18 mouse cellular contexts compared by ENCODE assay signal in the genomic region with DNA sequence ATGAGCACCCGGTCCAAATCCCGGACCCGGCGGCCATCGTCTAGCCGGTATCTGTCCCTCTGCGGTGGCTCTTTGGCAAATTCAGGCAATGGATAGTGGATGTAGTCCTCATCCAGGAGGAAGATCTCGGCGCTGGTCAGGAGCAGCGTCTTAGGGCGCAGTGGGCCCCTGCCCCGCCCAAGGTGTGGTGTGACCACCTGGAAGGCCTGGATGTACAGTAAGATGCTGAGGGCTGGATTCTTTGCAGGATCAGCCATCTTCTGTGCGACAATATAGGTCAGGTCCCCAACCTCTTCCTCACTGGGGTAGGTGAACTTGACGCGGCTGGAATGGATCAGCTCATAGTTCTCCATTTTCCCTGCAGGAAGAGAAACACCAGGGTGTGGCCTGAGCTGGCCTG. TPM values are rescaled to one million over a fixed set of nuclear protein-coding genes. Genes with fewer than 3 reads are reported as not detected.
A peak's percentile ranks its signal among the peaks of the same experiment; 100 is the strongest.
DNase-seq lines count a peak whose midpoint lies in the region; ATAC-seq and TF ChIP-seq lines count a peak whose summit lies in the region.
"Had no signal": no experiment of that assay in that cellular context is flagged by ENCODE, and none has a peak within 500 bp of the region (broad histone marks: within the 10 kb centered on the region; RNA-seq: fewer than 3 reads in every experiment).

No protein-coding gene starts in this region.

- no peak for ATAC-seq in forebrain, embryonic 12.5 days (ENCODE audit: low FRiP score)
- no peak for ATAC-seq in forebrain, embryonic 15.5 days (replicated peaks)
- ATAC-seq in heart, embryonic 15.5 days (replicated peaks; ENCODE audit: insufficient number of reproducible peaks, insufficient read depth, low FRiP score, low read depth): no peak
- no peak for ATAC-seq in hindbrain, embryonic 16.5 days
- ATAC-seq in hindbrain, embryonic 12.5 days (ENCODE audit: low FRiP score): no peak
- ATAC-seq: activated CD4-positive, CD25-positive, alpha-beta regulatory T cell, adult 4 months; intestine, embryonic 15.5 days had no signal

- no peak overlapping the region for H3K9ac ChIP-seq in forebrain, embryonic 12.5 days
- no peak overlapping the region for H3K9ac ChIP-seq in forebrain, embryonic 15.5 days (replicated peaks)
- no peak overlapping the region for H3K9ac ChIP-seq in heart, embryonic 15.5 days
- no peak overlapping the region for H3K9ac ChIP-seq in hindbrain, embryonic 16.5 days (ENCODE audit: low read depth, low read length)
- no peak overlapping the region for H3K9ac ChIP-seq in hindbrain, embryonic 12.5 days
- H3K9ac ChIP-seq: heart, embryonic 12.5 days; hindbrain, embryonic 15.5 days; intestine, embryonic 15.5 days had no signal

- no peaks in the 10 kb centered on the region for H3K4me1 ChIP-seq in forebrain, embryonic 12.5 days
- peaks cover 4% of the 10 kb centered on the region; the same call in 1 of the 2 replicates for H3K4me1 ChIP-seq in forebrain, embryonic 15.5 days
- H3K4me1 ChIP-seq in heart, embryonic 15.5 days (replicated peaks): peaks cover 36% of the 10 kb centered on the region
- H3K4me1 ChIP-seq in hindbrain, embryonic 16.5 days (ENCODE audit: control insufficient read depth, insufficient read depth, low read depth, low read length): no peaks in the 10 kb centered on the region; the same call in 1 of the 2 replicates
- H3K4me1 ChIP-seq in hindbrain, embryonic 12.5 days: no peaks in the 10 kb centered on the region
- H3K4me1 ChIP-seq in bone marrow macrophage, adult 2 months (ENCODE audit: control insufficient read depth, insufficient read depth, low read length): peaks cover 73% of the 10 kb centered on the region
- H3K4me1 ChIP-seq: intestine, embryonic 15.5 days had no signal

- no peak overlapping the region for H3K4me3 ChIP-seq in forebrain, embryonic 12.5 days (replicated peaks)
- H3K4me3 ChIP-seq in forebrain, embryonic 15.5 days: no peak overlapping the region
- no peak overlapping the region for H3K4me3 ChIP-seq in heart, embryonic 15.5 days
- H3K4me3 ChIP-seq in hindbrain, embryonic 16.5 days (ENCODE audit: low read length): no peak overlapping the region
- no peak overlapping the region for H3K4me3 ChIP-seq in hindbrain, embryonic 12.5 days
- no peak overlapping the region for H3K4me3 ChIP-seq in bone marrow macrophage, adult 2 months (ENCODE audit: insufficient read depth, low read length)
- H3K4me3 ChIP-seq: forebrain, embryonic 10.5 days; heart, embryonic 12.5 days; hindbrain, embryonic 15.5 days; intestine, embryonic 15.5 days had no signal

- WGBS in forebrain, embryonic 12.5 days: 97% methylated on average over 15 of the region's 15 CpGs
- WGBS in forebrain, embryonic 15.5 days: 96% methylated on average over 15 of the region's 15 CpGs
- 92% methylated on average over 15 of the region's 15 CpGs for WGBS in heart, embryonic 15.5 days
- 95% methylated on average over 15 of the region's 15 CpGs for WGBS in hindbrain, embryonic 16.5 days
- WGBS in hindbrain, embryonic 12.5 days: 96% methylated on average over 15 of the region's 15 CpGs

- intact Hi-C loops in heart, postnatal 36 days (cut with DNase I): no loop called here

- no peak overlapping the region for H3K4me2 ChIP-seq in forebrain, embryonic 12.5 days
- H3K4me2 ChIP-seq in forebrain, embryonic 15.5 days (replicated peaks): no peak overlapping the region
- no peak overlapping the region for H3K4me2 ChIP-seq in heart, embryonic 15.5 days
- no peak overlapping the region for H3K4me2 ChIP-seq in hindbrain, embryonic 16.5 days (ENCODE audit: low read length)
- no peak overlapping the region for H3K4me2 ChIP-seq in hindbrain, embryonic 12.5 days (replicated peaks)
- H3K4me2 ChIP-seq: heart, embryonic 12.5 days; hindbrain, embryonic 15.5 days; intestine, embryonic 15.5 days had no signal

- H3K9me3 ChIP-seq in forebrain, embryonic 12.5 days: no peaks in the 10 kb centered on the region
- H3K9me3 ChIP-seq in forebrain, embryonic 15.5 days: no peaks in the 10 kb centered on the region
- no peaks in the 10 kb centered on the region for H3K9me3 ChIP-seq in heart, embryonic 15.5 days (replicated peaks)
- H3K9me3 ChIP-seq in hindbrain, embryonic 16.5 days (ENCODE audit: control insufficient read depth, low read length): no peaks in the 10 kb centered on the region
- no peaks in the 10 kb centered on the region for H3K9me3 ChIP-seq in hindbrain, embryonic 12.5 days (replicated peaks)
- H3K9me3 ChIP-seq: forebrain, embryonic 10.5 days; heart, embryonic 12.5 days; hindbrain, embryonic 15.5 days; intestine, embryonic 15.5 days had no signal

- no peak for TF ChIP-seq POLR2A in bone marrow macrophage, adult 2 months (IDR thresholded peaks at IDR 0.05; ENCODE audit: borderline replicate concordance, low read depth, low read length)

- no peak for DNase-seq in heart, postnatal 36 days
- no peak for DNase-seq in kidney, adult 18-20 months
- DNase-seq: adrenal gland, adult 8-10 months; gastrocnemius, postnatal 14 days; heart, adult 18-20 months; kidney, adult 11 months had no signal

- no peaks in the 10 kb centered on the region for H3K27me3 ChIP-seq in forebrain, embryonic 12.5 days
- H3K27me3 ChIP-seq in forebrain, embryonic 15.5 days: no peaks in the 10 kb centered on the region
- H3K27me3 ChIP-seq in heart, embryonic 15.5 days: no peaks in the 10 kb centered on the region
- no peaks in the 10 kb centered on the region for H3K27me3 ChIP-seq in hindbrain, embryonic 16.5 days (replicated peaks; ENCODE audit: control insufficient read depth, insufficient read depth, low read length)
- H3K27me3 ChIP-seq in hindbrain, embryonic 12.5 days: no peaks in the 10 kb centered on the region
- H3K27me3 ChIP-seq: heart, embryonic 12.5 days; hindbrain, embryonic 15.5 days; intestine, embryonic 15.5 days had no signal

- peak overlapping the region; percentile 46; the same call in 1 of the 2 replicates for H3K27ac ChIP-seq in forebrain, embryonic 12.5 days
- H3K27ac ChIP-seq in forebrain, embryonic 15.5 days (replicated peaks): no peak overlapping the region
- H3K27ac ChIP-seq in heart, embryonic 15.5 days: 0 out of 2 replicates have a peak overlapping the region, but pooled peaks have one; percentile 56
- 0 out of 2 replicates have a peak overlapping the region, but pooled peaks have one; percentile 39 for H3K27ac ChIP-seq in hindbrain, embryonic 16.5 days (ENCODE audit: low read depth, low read length)
- H3K27ac ChIP-seq in hindbrain, embryonic 12.5 days: no peak overlapping the region; the same call in 1 of the 2 replicates
- peak overlapping the region; percentile 67 for H3K27ac ChIP-seq in bone marrow macrophage, adult 2 months (ENCODE audit: insufficient read depth, low read depth, low read length)
- H3K27ac ChIP-seq: forebrain, embryonic 10.5 days; intestine, embryonic 15.5 days had no signal

- no peak for TF ChIP-seq CTCF in bone marrow macrophage, adult 2 months (IDR thresholded peaks at IDR 0.05; ENCODE audit: low read depth, low read length)

- H3K36me3 ChIP-seq in forebrain, embryonic 12.5 days (replicated peaks): peaks cover 66% of the 10 kb centered on the region
- H3K36me3 ChIP-seq in forebrain, embryonic 15.5 days: peaks cover 66% of the 10 kb centered on the region
- peaks cover 70% of the 10 kb centered on the region for H3K36me3 ChIP-seq in heart, embryonic 15.5 days
- H3K36me3 ChIP-seq in hindbrain, embryonic 16.5 days (ENCODE audit: control insufficient read depth, insufficient read depth, low read length): peaks cover 57% of the 10 kb centered on the region
- peaks cover 74% of the 10 kb centered on the region for H3K36me3 ChIP-seq in hindbrain, embryonic 12.5 days

RNA-seq across cellular contexts. Expression of a gene that starts 3.4 kb away (rescaled TPM):
- polyA plus RNA-seq in forebrain, embryonic 12.5 days (2016; fragmentation: Nextera tagmentation; extraction: Ambion mirVana): 23.1 and 26.1 TPM in 2 replicates
- polyA plus RNA-seq in forebrain, embryonic 15.5 days (2015; fragmentation: Nextera tagmentation; extraction: Ambion mirVana): 12.9 and 19.0 TPM in 2 replicates
- 43.7 and 46.8 TPM in 2 replicates for polyA plus RNA-seq in heart, embryonic 15.5 days (2015; fragmentation: Nextera tagmentation; extraction: Ambion mirVana)
- 10 to 100 TPM; 66.1 to 85.9 TPM for total RNA-seq in heart, postnatal 36 days (2021)
- polyA plus RNA-seq in hindbrain, embryonic 16.5 days (2015; fragmentation: Nextera tagmentation; extraction: Ambion mirVana): 13.5 and 17.5 TPM in 2 replicates
- polyA plus RNA-seq in hindbrain, embryonic 12.5 days (2016; fragmentation: Nextera tagmentation; extraction: Ambion mirVana): 29.7 and 33.9 TPM in 2 replicates
- 1,445 and 1,606 TPM in 2 replicates for polyA plus RNA-seq in bone marrow macrophage, adult 2 months (2012; ENCODE audit: insufficient read depth, insufficient read length, missing spikeins)
- total RNA-seq: hematopoietic stem cell, adult 5-6 weeks had no signal

RNA-seq across cellular contexts. Expression of a gene that starts 36.3 kb away (rescaled TPM):
- 1.6 and 2.1 TPM in 2 replicates for polyA plus RNA-seq in forebrain, embryonic 12.5 days (2016; fragmentation: Nextera tagmentation; extraction: Ambion mirVana)
- 1.7 and 2.2 TPM in 2 replicates for polyA plus RNA-seq in forebrain, embryonic 15.5 days (2015; fragmentation: Nextera tagmentation; extraction: Ambion mirVana)
- 3,799 and 4,649 TPM in 2 replicates for polyA plus RNA-seq in heart, embryonic 15.5 days (2015; fragmentation: Nextera tagmentation; extraction: Ambion mirVana)
- total RNA-seq in heart, postnatal 36 days (2021): 1,000 to 10,000 TPM; 4,706 to 5,436 TPM
- 2.3 and 15.0 TPM in 2 replicates for polyA plus RNA-seq in hindbrain, embryonic 16.5 days (2015; fragmentation: Nextera tagmentation; extraction: Ambion mirVana)
- 10.5 and 49.9 TPM in 2 replicates for polyA plus RNA-seq in hindbrain, embryonic 12.5 days (2016; fragmentation: Nextera tagmentation; extraction: Ambion mirVana)
- polyA plus RNA-seq in bone marrow macrophage, adult 2 months (2012; ENCODE audit: insufficient read depth, insufficient read length, missing spikeins): 4.0 and 4.1 TPM in 2 replicates
- total RNA-seq: hematopoietic stem cell, adult 5-6 weeks had no signal
- polyA plus RNA-seq: activated CD4-positive, CD25-positive, alpha-beta regulatory T cell, adult 4 months had no signal

RNA-seq across cellular contexts. Expression of a gene that starts 41.0 kb away (rescaled TPM):
- polyA plus RNA-seq in forebrain, embryonic 12.5 days (2016; fragmentation: Nextera tagmentation; extraction: Ambion mirVana): 406 and 410 TPM in 2 replicates
- 223 and 240 TPM in 2 replicates for polyA plus RNA-seq in forebrain, embryonic 15.5 days (2015; fragmentation: Nextera tagmentation; extraction: Ambion mirVana)
- 278 and 339 TPM in 2 replicates for polyA plus RNA-seq in heart, embryonic 15.5 days (2015; fragmentation: Nextera tagmentation; extraction: Ambion mirVana)
- 10 to 100 TPM; 19.5 to 19.9 TPM for total RNA-seq in heart, postnatal 36 days (2021)
- polyA plus RNA-seq in hindbrain, embryonic 16.5 days (2015; fragmentation: Nextera tagmentation; extraction: Ambion mirVana): 192 and 222 TPM in 2 replicates
- polyA plus RNA-seq in hindbrain, embryonic 12.5 days (2016; fragmentation: Nextera tagmentation; extraction: Ambion mirVana): 401 and 429 TPM in 2 replicates
- 135 and 136 TPM in 2 replicates for polyA plus RNA-seq in bone marrow macrophage, adult 2 months (2012; ENCODE audit: insufficient read depth, insufficient read length, missing spikeins)
- polyA plus RNA-seq: activated CD4-positive, CD25-positive, alpha-beta regulatory T cell, adult 4 months had no signal

RNA-seq across cellular contexts. Expression of a gene that starts 43.1 kb away (rescaled TPM):
- 54.6 and 67.9 TPM in 2 replicates for polyA plus RNA-seq in forebrain, embryonic 12.5 days (2016; fragmentation: Nextera tagmentation; extraction: Ambion mirVana)
- polyA plus RNA-seq in forebrain, embryonic 15.5 days (2015; fragmentation: Nextera tagmentation; extraction: Ambion mirVana): 66.1 and 74.5 TPM in 2 replicates
- polyA plus RNA-seq in heart, embryonic 15.5 days (2015; fragmentation: Nextera tagmentation; extraction: Ambion mirVana): 75.6 and 94.1 TPM in 2 replicates
- total RNA-seq in heart, postnatal 36 days (2021): 10 to 100 TPM; 64.8 to 72.2 TPM
- polyA plus RNA-seq in hindbrain, embryonic 16.5 days (2015; fragmentation: Nextera tagmentation; extraction: Ambion mirVana): 51.3 and 53.9 TPM in 2 replicates
- polyA plus RNA-seq in hindbrain, embryonic 12.5 days (2016; fragmentation: Nextera tagmentation; extraction: Ambion mirVana): 54.3 and 63.9 TPM in 2 replicates
- polyA plus RNA-seq in bone marrow macrophage, adult 2 months (2012; ENCODE audit: insufficient read depth, insufficient read length, missing spikeins): 90.6 and 95.8 TPM in 2 replicates

RNA-seq across cellular contexts. Expression of a gene that starts 44.9 kb away (rescaled TPM):
- 439 and 446 TPM in 2 replicates for polyA plus RNA-seq in forebrain, embryonic 12.5 days (2016; fragmentation: Nextera tagmentation; extraction: Ambion mirVana)
- polyA plus RNA-seq in forebrain, embryonic 15.5 days (2015; fragmentation: Nextera tagmentation; extraction: Ambion mirVana): 339 and 356 TPM in 2 replicates
- polyA plus RNA-seq in heart, embryonic 15.5 days (2015; fragmentation: Nextera tagmentation; extraction: Ambion mirVana): 287 and 381 TPM in 2 replicates
- 100 to 1,000 TPM; 128 to 143 TPM for total RNA-seq in heart, postnatal 36 days (2021)
- 304 and 382 TPM in 2 replicates for polyA plus RNA-seq in hindbrain, embryonic 16.5 days (2015; fragmentation: Nextera tagmentation; extraction: Ambion mirVana)
- polyA plus RNA-seq in hindbrain, embryonic 12.5 days (2016; fragmentation: Nextera tagmentation; extraction: Ambion mirVana): 464 and 474 TPM in 2 replicates
- polyA plus RNA-seq in bone marrow macrophage, adult 2 months (2012; ENCODE audit: insufficient read depth, insufficient read length, missing spikeins): 366 and 398 TPM in 2 replicates

Comparison
In these comparisons a context has a peak if more than half of its experiments do, and no peak if none do; other contexts are left out.
1. H3K27ac ChIP-seq: peak in forebrain, embryonic 12.5 days (single experiment), heart, embryonic 15.5 days (single experiment), hindbrain, embryonic 16.5 days (single experiment) and bone marrow macrophage, adult 2 months (single experiment); none in forebrain, embryonic 15.5 days (single experiment) and hindbrain, embryonic 12.5 days (single experiment).
2. RNA of a gene that starts 3.4 kb away (polyA plus RNA-seq): 1,445 to 1,606 TPM in bone marrow macrophage, adult 2 months; 43.7 to 46.8 TPM in heart, embryonic 15.5 days, 29.7 to 33.9 TPM in hindbrain, embryonic 12.5 days, 23.1 to 26.1 TPM in forebrain, embryonic 12.5 days, 13.5 to 17.5 TPM in hindbrain, embryonic 16.5 days and 12.9 to 19.0 TPM in forebrain, embryonic 15.5 days; every median in the first group is over 10 times any median in the second.
3. RNA of a gene that starts 36.3 kb away (polyA plus RNA-seq): 3,799 to 4,649 TPM in heart, embryonic 15.5 days; 10.5 to 49.9 TPM in hindbrain, embryonic 12.5 days, 4.0 to 4.1 TPM in bone marrow macrophage, adult 2 months, 2.3 to 15.0 TPM in hindbrain, embryonic 16.5 days, 1.6 to 2.1 TPM in forebrain, embryonic 12.5 days and 1.7 to 2.2 TPM in forebrain, embryonic 15.5 days; every median in the first group is over 10 times any median in the second.